ENCODE assay signal across 7 mouse cellular contexts in genomic region chr2:121505942-121506882, GRCm38 (mm10). TPM values are rescaled to one million over a fixed set of nuclear protein-coding genes. Genes with fewer than 3 reads are reported as not detected.
DNase-seq lines count a peak whose midpoint lies in the region; ATAC-seq and TF ChIP-seq lines count a peak whose summit lies in the region.
"Not testable (repeated sequence)": the region's sequence is repeated elsewhere in the genome, so short reads cannot be mapped to it uniquely, and the experiment has no call there.

Mfap1a (minus strand) TSS chr2:121506665.
Wdr76 (plus strand) TSS chr2:121506723.

- H3K4me3 ChIP-seq in intestine, postnatal 0 days (ENCODE audit: low read depth, low read length), result peak within 1 kb of the TSS; percentile 64
- H3K4me3 ChIP-seq in midbrain, embryonic 12.5 days, result peak within 1 kb of the TSS; percentile 60
- H3K4me3 ChIP-seq in small intestine, adult 2 months (ENCODE audit: low read depth, low read length), result peak within 1 kb of the TSS; percentile 81

- not testable (repeated sequence) for H3K27me3 ChIP-seq in intestine, postnatal 0 days (replicated peaks; ENCODE audit: control insufficient read depth, insufficient read depth, low read length); midbrain, embryonic 12.5 days; small intestine, adult 2 months (ENCODE audit: control insufficient read depth, insufficient read depth, low read length)

- TF ChIP-seq POLR2A in small intestine, adult 2 months (IDR thresholded peaks at IDR 0.05; ENCODE audit: low read depth, low read length), result peak; percentile 86

- peak; percentile 81 for DNase-seq in adrenal gland, adult 8-10 months
- peak; percentile 88 for DNase-seq in embryo, embryonic 9.5 days (ENCODE audit: extremely low spot score)
- peak; percentile 57 to 76 for DNase-seq in gastrocnemius, postnatal 4 days (ENCODE audit: low spot score in 2 of 2)
- peak; percentile 84 for DNase-seq in left cerebral cortex, postnatal 4 days

- peak; percentile 87 for ATAC-seq in intestine, postnatal 0 days
- ATAC-seq in midbrain, embryonic 12.5 days (ENCODE audit: low FRiP score, low read depth), result peak; percentile 92

- H3K4me2 ChIP-seq in intestine, postnatal 0 days (replicated peaks; ENCODE audit: low read depth), result peak within 1 kb of the TSS; percentile 69
- H3K4me2 ChIP-seq in midbrain, embryonic 12.5 days (replicated peaks), result peak within 1 kb of the TSS; percentile 74

- peak; percentile 39 for TF ChIP-seq CTCF in intestine, postnatal 0 days (IDR thresholded peaks at IDR 0.05; ENCODE audit: low read depth)
- not testable (repeated sequence) for TF ChIP-seq CTCF in small intestine, adult 2 months (IDR thresholded peaks at IDR 0.05; ENCODE audit: extremely low read depth, insufficient read length, insufficient replicate concordance, low read depth, low read length)

- not testable (repeated sequence) for H3K36me3 ChIP-seq in intestine, postnatal 0 days (ENCODE audit: control insufficient read depth, insufficient read depth); small intestine, adult 2 months (ENCODE audit: control insufficient read depth, insufficient read depth, low read length)
- peaks cover 14% of the 10 kb centered on the region for H3K36me3 ChIP-seq in midbrain, embryonic 12.5 days

- WGBS in intestine, postnatal 0 days, result 4% methylated on average over 40 of the region's 42 CpGs
- WGBS in midbrain, embryonic 12.5 days, result 5% methylated on average over 42 of the region's 42 CpGs
- 3% methylated on average over 42 of the region's 42 CpGs for whole genome bisulfite sequencing in small intestine, adult 2 months

- peak within 1 kb of the TSS; percentile 66 for H3K9ac ChIP-seq in intestine, postnatal 0 days (ENCODE audit: low read depth, low read length)
- peak within 1 kb of the TSS; percentile 66 for H3K9ac ChIP-seq in midbrain, embryonic 12.5 days (replicated peaks)

- not testable (repeated sequence) for H3K4me1 ChIP-seq in intestine, postnatal 0 days (replicated peaks; ENCODE audit: control insufficient read depth, insufficient read depth, low read length); small intestine, adult 2 months (ENCODE audit: control insufficient read depth, insufficient read depth, insufficient read length, low read length)
- H3K4me1 ChIP-seq in midbrain, embryonic 12.5 days, result peaks cover 19% of the 10 kb centered on the region

- intact Hi-C loops in left cerebral cortex, postnatal 4 days (cut with DNase I), result not testable (repeated sequence)

- H3K27ac ChIP-seq in intestine, postnatal 0 days (ENCODE audit: low read depth, low read length), result peak within 1 kb of the TSS; percentile 75
- H3K27ac ChIP-seq in midbrain, embryonic 12.5 days (replicated peaks), result peak within 1 kb of the TSS; percentile 58
- H3K27ac ChIP-seq in small intestine, adult 2 months (ENCODE audit: insufficient read depth, low read depth, low read length), result peak within 1 kb of the TSS; percentile 52; the same call in 1 of the 2 replicates

- H3K9me3 ChIP-seq in intestine, postnatal 0 days (ENCODE audit: control insufficient read depth); midbrain, embryonic 12.5 days: not testable (repeated sequence)

RNA-seq across cellular contexts. Expression of gene Mfap1a, which starts in this region (rescaled TPM):
- 10 to 100 TPM; 31.3 to 37.9 (median 35.5) TPM for total RNA-seq in adrenal gland, adult 8-10 months (2022)
- total RNA-seq in gastrocnemius, postnatal 4 days (2021), result 10 to 100 TPM; 23.4 to 28.6 TPM
- 10.1 and 11.8 TPM in 2 replicates for polyA plus RNA-seq in intestine, postnatal 0 days (2015; fragmentation: Nextera tagmentation; extraction: Ambion mirVana)
- 10 to 100 TPM; 30.5 to 32.4 TPM for total RNA-seq in left cerebral cortex, postnatal 4 days (2021)
- 31.9 and 34.8 TPM in 2 replicates for polyA plus RNA-seq in midbrain, embryonic 12.5 days (2016; fragmentation: Nextera tagmentation; extraction: Ambion mirVana)
- 0.20 and 0.63 TPM in 2 replicates for polyA plus RNA-seq in small intestine, adult 2 months (2012; rRNA removed)

RNA-seq across cellular contexts. Expression of gene Wdr76, which starts in this region (rescaled TPM):
- 1 to 10 TPM; 2.6 to 6.1 (median 4.4) TPM for total RNA-seq in adrenal gland, adult 8-10 months (2022)
- 1 to 10 TPM; 5.4 to 5.8 TPM for total RNA-seq in gastrocnemius, postnatal 4 days (2021)
- 3.5 and 3.6 TPM in 2 replicates for polyA plus RNA-seq in intestine, postnatal 0 days (2015; fragmentation: Nextera tagmentation; extraction: Ambion mirVana)
- 1 to 10 TPM; 4.5 to 5.8 TPM for total RNA-seq in left cerebral cortex, postnatal 4 days (2021)
- polyA plus RNA-seq in midbrain, embryonic 12.5 days (2016; fragmentation: Nextera tagmentation; extraction: Ambion mirVana), result 11.0 TPM in 2 replicates
- polyA plus RNA-seq in small intestine, adult 2 months (2012; rRNA removed), result 0.47 and 1.6 TPM in 2 replicates

Comparison
In these comparisons a context has a peak if more than half of its experiments do, and no peak if none do; other contexts are left out.
1. Peak in every context shown above with its lines: DNase-seq, ATAC-seq, H3K4me3 ChIP-seq and H3K27ac ChIP-seq.